In the genomic region with DNA sequence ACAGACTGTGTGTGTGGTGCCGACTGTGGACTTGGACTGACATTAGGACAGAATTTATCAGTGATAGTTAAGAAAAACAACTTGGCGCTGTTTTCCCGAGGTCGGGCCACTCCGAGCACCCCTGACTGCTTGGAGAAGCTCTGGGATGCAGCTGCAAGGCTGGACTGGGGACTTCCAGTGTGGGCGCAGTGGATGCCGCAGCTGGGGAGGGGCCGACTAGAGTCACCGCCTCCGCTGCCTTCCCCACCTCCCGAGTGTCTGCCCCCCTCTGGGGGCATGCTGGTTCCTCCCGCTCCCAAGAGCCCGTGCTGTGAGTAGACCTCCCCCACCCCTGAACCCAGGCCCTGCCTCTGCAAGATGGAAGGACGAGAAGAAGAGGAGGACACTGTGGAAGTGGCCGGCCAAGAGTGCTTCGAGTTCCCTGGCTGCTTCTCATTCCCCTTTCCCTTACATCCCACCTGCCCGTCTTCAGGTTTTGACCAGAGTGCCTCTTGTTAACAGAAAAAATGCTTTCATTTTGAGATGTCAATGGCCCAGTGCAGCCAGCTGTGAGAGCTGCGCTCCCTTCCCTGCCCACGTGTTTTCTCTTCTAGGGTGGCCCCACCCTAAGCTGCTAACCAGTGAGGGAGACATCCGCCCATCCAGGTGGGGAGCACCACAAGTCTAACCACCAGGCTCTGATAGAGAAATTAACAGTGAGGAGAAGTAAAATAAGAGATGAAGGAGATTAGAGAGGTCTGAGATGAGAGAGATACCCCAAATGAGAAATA, we compare ENCODE assay signal across 16 mouse cellular contexts.
A peak's percentile ranks its signal among the peaks of the same experiment; 100 is the strongest.
DNase-seq lines count a peak whose midpoint lies in the region; ATAC-seq lines count a peak whose summit lies in the region.
"Had no signal": no experiment of that assay in that cellular context is flagged by ENCODE, and none has a peak within 500 bp of the region (broad histone marks: within the 10 kb centered on the region; RNA-seq: fewer than 3 reads in every experiment).

No protein-coding gene starts in this region.

- peak overlapping the region; percentile 22 for H3K4me3 ChIP-seq in heart, embryonic 12.5 days
- no peak overlapping the region for H3K4me3 ChIP-seq in hindbrain, embryonic 11.5 days (ENCODE audit: low read depth, low read length)
- H3K4me3 ChIP-seq: embryonic facial prominence, embryonic 10.5 days; forebrain, embryonic 10.5 days; hindbrain, embryonic 10.5 days; neural tube, embryonic 12.5 days had no signal

- H3K27me3 ChIP-seq in heart, embryonic 12.5 days (replicated peaks), result no peaks in the 10 kb centered on the region
- no peaks in the 10 kb centered on the region for H3K27me3 ChIP-seq in hindbrain, embryonic 11.5 days (ENCODE audit: control insufficient read depth, insufficient read depth, low read length)
- H3K27me3 ChIP-seq: neural tube, embryonic 12.5 days had no signal

- WGBS in heart, embryonic 12.5 days, result 38% methylated on average over 19 of the region's 20 CpGs
- 59% methylated on average over 20 of the region's 20 CpGs for WGBS in hindbrain, embryonic 11.5 days

- no peaks in the 10 kb centered on the region for H3K36me3 ChIP-seq in heart, embryonic 12.5 days
- no peaks in the 10 kb centered on the region for H3K36me3 ChIP-seq in hindbrain, embryonic 11.5 days (ENCODE audit: control insufficient read depth, insufficient read depth, low read length)
- H3K36me3 ChIP-seq: embryonic facial prominence, embryonic 10.5 days; forebrain, embryonic 10.5 days; hindbrain, embryonic 10.5 days; neural tube, embryonic 12.5 days had no signal

- peaks cover 6% of the 10 kb centered on the region; the same call in 1 of the 2 replicates for H3K9me3 ChIP-seq in heart, embryonic 12.5 days (replicated peaks)
- no peaks in the 10 kb centered on the region for H3K9me3 ChIP-seq in hindbrain, embryonic 11.5 days (ENCODE audit: control insufficient read depth, low read length)
- H3K9me3 ChIP-seq: embryonic facial prominence, embryonic 10.5 days; hindbrain, embryonic 10.5 days; neural tube, embryonic 12.5 days had no signal

- H3K27ac ChIP-seq in heart, embryonic 12.5 days (ENCODE audit: poor library complexity, severe bottlenecking), result no peak overlapping the region
- H3K27ac ChIP-seq in hindbrain, embryonic 11.5 days (ENCODE audit: low read depth, low read length), result no peak overlapping the region
- H3K27ac ChIP-seq: embryonic facial prominence, embryonic 10.5 days; forebrain, embryonic 10.5 days; hindbrain, embryonic 10.5 days; neural tube, embryonic 12.5 days had no signal

- H3K9ac ChIP-seq in heart, embryonic 12.5 days, result no peak overlapping the region
- H3K9ac ChIP-seq in hindbrain, embryonic 11.5 days (ENCODE audit: low read depth, low read length), result no peak overlapping the region
- H3K9ac ChIP-seq: neural tube, embryonic 12.5 days had no signal

- peak overlapping the region; percentile 57 for H3K4me2 ChIP-seq in heart, embryonic 12.5 days
- H3K4me2 ChIP-seq in hindbrain, embryonic 11.5 days (replicated peaks; ENCODE audit: low read depth, low read length), result no peak overlapping the region
- H3K4me2 ChIP-seq: liver, embryonic 11.5 days; neural tube, embryonic 12.5 days had no signal

- H3K4me1 ChIP-seq in heart, embryonic 12.5 days (replicated peaks), result peaks cover 5% of the 10 kb centered on the region; the same call in 1 of the 2 replicates
- no peaks in the 10 kb centered on the region for H3K4me1 ChIP-seq in hindbrain, embryonic 11.5 days (replicated peaks; ENCODE audit: control insufficient read depth, insufficient read depth, low read length)
- H3K4me1 ChIP-seq: forebrain, embryonic 10.5 days; hindbrain, embryonic 10.5 days; neural tube, embryonic 12.5 days had no signal

- ATAC-seq in heart, embryonic 12.5 days (ENCODE audit: insufficient number of reproducible peaks, low FRiP score), result no peak
- ATAC-seq in inflammation-experienced regulatory T-cells, adult 6 months, result peak; percentile 82
- no peak for ATAC-seq in hindbrain, embryonic 11.5 days (ENCODE audit: low FRiP score)

- no peak for DNase-seq in heart, adult 8-10 months (ENCODE audit: low spot score)
- DNase-seq in lung, postnatal 10 days, result peak; percentile 14
- no peak for DNase-seq in lung, postnatal 14 days
- DNase-seq in thymus, postnatal 25 days, result peak; percentile 58
- no peak for DNase-seq in hindbrain, embryonic 11.5 days (ENCODE audit: low spot score)
- DNase-seq in right cerebral cortex, postnatal 36 days (ENCODE audit: low spot score in 2 of 2), result no peak
- DNase-seq: B cell, adult 2 months; cerebellum, adult 11-12 months; kidney, adult 9 months had no signal

Comparison
In these comparisons a context has a peak if more than half of its experiments do, and no peak if none do; other contexts are left out.
1. DNase-seq: peak in lung, postnatal 10 days (single experiment) and thymus, postnatal 25 days (single experiment); none in heart, adult 8-10 months (single experiment), lung, postnatal 14 days (single experiment), hindbrain, embryonic 11.5 days (single experiment) and right cerebral cortex, postnatal 36 days (0 of 2).